Mouse (Mus musculus): ENCODE measurements around the gene Nim1k. TPM values are rescaled to one million over a fixed set of nuclear protein-coding genes. Genes with fewer than 3 reads are reported as not detected.
A peak's percentile ranks its signal among the peaks of the same experiment; 100 is the strongest.
"Not testable (repeated sequence)": the region's sequence is repeated elsewhere in the genome, so short reads cannot be mapped to it uniquely, and the experiment has no call there.

Gene Nim1k
- polyA plus RNA-seq, 1 experiment from 2014 or later, result 0.76 TPM

- no peaks in the 10 kb centered on the region for H3K27me3 ChIP-seq (replicated peaks; ENCODE audit: control insufficient read depth, insufficient read depth, low read length)
- WGBS, result 0% methylated on average over 56 of the region's 59 CpGs
- H3K4me2 ChIP-seq (ENCODE audit: low read length), result peak within 1 kb of the TSS; percentile 62
Measured at GRCm38 (mm10) chr13:119690039-119690728, 65.5 kb downstream of the Nim1k start, which contains the start of gene Hmgcs1. Hmgcs1 (plus strand) TSS chr13:119690379.

GRCm38 (mm10) chr13:119689709-119690038, 66.0 kb downstream of the Nim1k start:
- DNase-seq (ENCODE audit: low spot score), result no peak
- Histone ChIP-seq H3K4me3 (ENCODE audit: low read depth, low read length) (peak overlapping the region; percentile 80), H3K9ac (ENCODE audit: low read length) (peak overlapping the region; percentile 35; the same call in 1 of the 2 replicates), H3K4me1 (replicated peaks; ENCODE audit: control insufficient read depth, insufficient read depth, low read length) (peaks cover 21% of the 10 kb centered on the region), H3K4me2 (ENCODE audit: low read length) (peak overlapping the region; percentile 53), H3K36me3 (ENCODE audit: control insufficient read depth, insufficient read depth, low read length) (0 out of 2 replicates have a peak, but pooled peaks cover 7% of the 10 kb centered on the region), H3K9me3 (ENCODE audit: control insufficient read depth, low read length) (no peaks in the 10 kb centered on the region), H3K27ac (ENCODE audit: low read depth) (peak overlapping the region; percentile 1; the same call in 1 of the 2 replicates), H3K27me3 (replicated peaks; ENCODE audit: control insufficient read depth, insufficient read depth, low read length) (no peaks in the 10 kb centered on the region)
- no peak for ATAC-seq (replicated peaks; ENCODE audit: low FRiP score, low TSS enrichment, low read depth)
- WGBS, result 10% methylated on average over 5 of the region's 5 CpGs

More at GRCm38 (mm10) chr13:119690039-119690728, 65.5 kb downstream of the Nim1k start, which contains the start of gene Hmgcs1:
- no peaks in the 10 kb centered on the region for H3K9me3 ChIP-seq (ENCODE audit: control insufficient read depth, low read length)
- H3K36me3 ChIP-seq (ENCODE audit: control insufficient read depth, insufficient read depth, low read length), result peaks cover 7% of the 10 kb centered on the region; the same call in 1 of the 2 replicates
- H3K4me3 ChIP-seq (ENCODE audit: low read depth, low read length), result peak within 1 kb of the TSS; percentile 80
- DNase-seq (ENCODE audit: low spot score) (peak; percentile 99), ATAC-seq (replicated peaks; ENCODE audit: low FRiP score, low TSS enrichment, low read depth) (peak; percentile 99)
- peak within 1 kb of the TSS; percentile 92 for H3K27ac ChIP-seq (ENCODE audit: low read depth)
- peak within 1 kb of the TSS; percentile 76 for H3K9ac ChIP-seq (ENCODE audit: low read length)
- peaks cover 19% of the 10 kb centered on the region for H3K4me1 ChIP-seq (replicated peaks; ENCODE audit: control insufficient read depth, insufficient read depth, low read length)

DNA sequence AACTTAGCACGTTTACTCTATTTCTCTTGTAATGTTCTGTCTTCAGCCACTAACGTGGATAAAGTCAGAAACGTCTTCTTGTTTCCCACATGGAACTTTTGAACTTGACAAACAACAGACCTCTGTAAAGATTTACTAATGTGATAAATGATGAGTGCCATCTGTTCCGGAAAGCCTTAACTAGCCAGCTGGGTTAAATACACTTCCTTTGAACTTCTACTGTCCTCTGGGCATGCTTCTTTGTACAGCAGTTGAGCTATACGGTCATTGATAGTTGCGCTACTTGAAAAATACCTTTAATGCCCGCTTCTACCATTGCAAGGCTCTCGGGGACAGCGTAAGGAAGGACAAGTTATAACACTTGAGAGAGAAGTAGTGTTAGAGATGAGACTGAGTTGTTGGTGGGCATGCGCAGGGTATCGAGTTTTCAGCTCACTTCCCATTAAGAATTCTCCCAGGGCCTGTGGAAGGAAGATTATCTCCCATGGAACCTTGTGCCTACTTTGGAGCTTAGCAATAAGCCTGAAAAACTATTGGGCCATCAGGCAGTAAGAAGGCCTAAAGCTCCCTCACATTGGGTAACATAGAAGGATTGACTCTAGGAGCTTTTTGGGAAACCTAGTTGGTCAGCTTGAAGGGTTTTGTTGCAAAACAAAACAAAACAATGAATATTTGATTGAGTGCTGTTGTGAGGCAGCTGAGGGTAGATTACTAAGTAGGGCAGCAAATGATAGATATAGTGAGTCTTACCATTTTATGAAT, 71.1 kb downstream of the Nim1k start:
- ATAC-seq (replicated peaks; ENCODE audit: low FRiP score, low TSS enrichment, low read depth) (no peak), DNase-seq (ENCODE audit: low spot score) (no peak)
- Histone ChIP-seq H3K4me1 (replicated peaks; ENCODE audit: control insufficient read depth, insufficient read depth, low read length) (peaks cover 11% of the 10 kb centered on the region; the same call in 1 of the 2 replicates), H3K4me3 (ENCODE audit: low read depth, low read length) (no peak overlapping the region), H3K9ac (ENCODE audit: low read length) (no peak overlapping the region), H3K27ac (ENCODE audit: low read depth) (peak overlapping the region; percentile 22; the same call in 1 of the 2 replicates), H3K36me3 (ENCODE audit: control insufficient read depth, insufficient read depth, low read length) (no peaks in the 10 kb centered on the region), H3K27me3 (replicated peaks; ENCODE audit: control insufficient read depth, insufficient read depth, low read length) (no peaks in the 10 kb centered on the region), H3K4me2 (ENCODE audit: low read length) (no peak overlapping the region), H3K9me3 (ENCODE audit: control insufficient read depth, low read length) (no peaks in the 10 kb centered on the region)
- WGBS, result 47% methylated on average over 11 of the region's 11 CpGs

DNA sequence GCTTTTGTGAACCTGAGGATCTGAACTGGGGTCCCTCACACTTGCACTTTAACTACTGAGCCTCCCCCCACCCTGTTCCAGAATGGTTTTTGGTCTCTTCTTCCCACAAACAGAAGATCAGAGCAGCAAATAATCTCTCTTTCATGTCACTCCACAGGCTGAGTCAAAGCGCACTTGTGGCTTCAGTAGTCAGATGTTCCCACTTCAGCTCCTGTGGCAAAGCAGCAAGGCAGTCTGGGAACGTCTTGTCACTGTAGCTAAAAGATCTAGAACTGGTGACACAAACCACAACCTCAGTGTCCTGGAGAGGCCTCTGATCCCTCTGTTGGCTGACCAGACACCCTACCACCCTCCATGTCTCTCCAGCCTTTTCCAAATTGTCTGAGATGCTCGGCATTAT, 74.5 kb downstream of the Nim1k start:
- Histone ChIP-seq H3K27me3 (replicated peaks; ENCODE audit: control insufficient read depth, insufficient read depth, low read length) (no peaks in the 10 kb centered on the region), H3K4me1 (replicated peaks; ENCODE audit: control insufficient read depth, insufficient read depth, low read length) (peaks cover 11% of the 10 kb centered on the region; the same call in 1 of the 2 replicates), H3K4me3 (ENCODE audit: low read depth, low read length) (no peak overlapping the region), H3K36me3 (ENCODE audit: control insufficient read depth, insufficient read depth, low read length) (no peaks in the 10 kb centered on the region), H3K4me2 (ENCODE audit: low read length) (no peak overlapping the region), H3K27ac (ENCODE audit: low read depth) (no peak overlapping the region), H3K9ac (ENCODE audit: low read length) (no peak overlapping the region), H3K9me3 (ENCODE audit: control insufficient read depth, low read length) (no peaks in the 10 kb centered on the region)
- DNase-seq (ENCODE audit: low spot score), result no peak
- 51% methylated on average over 3 of the region's 3 CpGs for WGBS
- no peak for ATAC-seq (replicated peaks; ENCODE audit: low FRiP score, low TSS enrichment, low read depth)

DNA sequence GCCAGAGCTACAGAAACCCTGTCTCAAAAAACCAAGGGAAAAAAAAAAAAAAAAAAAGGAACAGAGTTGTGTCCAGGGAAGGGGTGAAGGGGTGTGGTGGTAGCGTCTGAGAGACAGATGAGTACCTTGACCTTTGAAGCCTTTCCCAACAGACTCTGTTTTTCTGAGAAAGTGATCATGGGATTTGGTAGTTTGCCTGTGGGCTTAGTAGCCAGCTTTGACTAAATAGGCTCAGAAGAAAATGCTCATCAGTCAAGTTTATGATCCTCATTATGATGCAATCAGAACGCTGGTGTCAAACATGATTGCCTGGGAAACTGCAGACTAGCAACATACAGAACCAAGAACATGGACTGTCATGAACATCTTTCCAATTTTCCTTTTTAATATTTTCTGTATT, 76.0 kb downstream of the Nim1k start:
- Histone ChIP-seq H3K4me2 (ENCODE audit: low read length) (no peak overlapping the region), H3K4me1 (replicated peaks; ENCODE audit: control insufficient read depth, insufficient read depth, low read length) (peaks cover 10% of the 10 kb centered on the region; the same call in 1 of the 2 replicates), H3K27ac (ENCODE audit: low read depth) (no peak overlapping the region), H3K36me3 (ENCODE audit: control insufficient read depth, insufficient read depth, low read length) (no peaks in the 10 kb centered on the region), H3K9me3 (ENCODE audit: control insufficient read depth, low read length) (no peaks in the 10 kb centered on the region), H3K9ac (ENCODE audit: low read length) (no peak overlapping the region), H3K27me3 (replicated peaks; ENCODE audit: control insufficient read depth, insufficient read depth, low read length) (no peaks in the 10 kb centered on the region), H3K4me3 (ENCODE audit: low read depth, low read length) (no peak overlapping the region)
- DNase-seq (ENCODE audit: low spot score) (no peak), ATAC-seq (replicated peaks; ENCODE audit: low FRiP score, low TSS enrichment, low read depth) (no peak)
- WGBS, result 64% methylated on average over 2 of the region's 2 CpGs

DNA sequence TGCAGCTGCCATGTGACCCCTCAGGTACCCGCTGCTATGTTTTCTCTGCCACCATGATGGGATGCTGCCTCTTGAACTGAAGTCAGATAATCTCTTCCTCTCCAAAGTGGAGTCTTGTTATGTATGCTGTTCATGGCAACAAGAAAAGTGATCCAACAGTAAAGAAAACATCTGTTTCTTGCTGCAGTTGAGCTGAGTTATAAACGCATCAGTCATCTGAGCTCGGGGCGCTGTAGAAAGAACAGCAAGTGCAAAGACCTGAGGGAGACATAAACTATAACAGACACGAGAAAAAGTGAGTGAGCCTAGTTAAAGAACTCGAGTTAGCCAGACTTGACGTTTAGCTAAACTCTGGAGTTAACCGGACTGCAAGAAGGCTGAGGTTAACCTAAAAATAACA, 76.9 kb downstream of the Nim1k start:
- no peaks in the 10 kb centered on the region for H3K9me3 ChIP-seq (ENCODE audit: control insufficient read depth, low read length)
- no peak overlapping the region for H3K27ac ChIP-seq (ENCODE audit: low read depth)
- no peak overlapping the region for H3K4me3 ChIP-seq (ENCODE audit: low read depth, low read length)
- no peaks in the 10 kb centered on the region for H3K36me3 ChIP-seq (ENCODE audit: control insufficient read depth, insufficient read depth, low read length)
- DNase-seq (ENCODE audit: low spot score) (no peak), ATAC-seq (replicated peaks; ENCODE audit: low FRiP score, low TSS enrichment, low read depth) (no peak)
- H3K4me2 ChIP-seq (ENCODE audit: low read length), result no peak overlapping the region
- no peak overlapping the region for H3K9ac ChIP-seq (ENCODE audit: low read length)
- H3K4me1 ChIP-seq (replicated peaks; ENCODE audit: control insufficient read depth, insufficient read depth, low read length), result 0 out of 2 replicates have a peak, but pooled peaks cover under 1% of the 10 kb centered on the region
- H3K27me3 ChIP-seq (replicated peaks; ENCODE audit: control insufficient read depth, insufficient read depth, low read length), result no peaks in the 10 kb centered on the region
- 55% methylated on average over 8 of the region's 8 CpGs for WGBS

DNA sequence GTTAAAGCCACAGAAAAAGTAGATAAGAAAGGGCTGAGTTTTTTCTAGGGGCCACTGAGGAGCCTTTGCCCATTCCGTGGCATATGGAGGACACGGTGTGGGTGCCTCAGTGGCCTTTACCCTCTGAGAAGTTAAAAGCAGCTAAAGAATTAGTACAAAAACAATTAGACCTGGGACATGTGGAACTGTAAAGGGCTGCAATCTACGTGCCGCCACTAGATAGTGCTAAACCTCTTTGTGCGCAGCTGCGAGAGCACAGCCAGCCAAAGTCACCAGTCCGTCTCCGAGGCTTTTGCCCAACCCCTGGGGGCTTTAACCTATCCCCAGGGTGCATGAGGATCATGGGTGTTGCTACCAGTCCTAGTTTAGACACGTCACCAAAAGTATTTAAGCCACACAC, 94.3 kb downstream of the Nim1k start:
- not testable (repeated sequence) for H3K9me3 ChIP-seq (ENCODE audit: control insufficient read depth, low read length); ATAC-seq (replicated peaks; ENCODE audit: low FRiP score, low TSS enrichment, low read depth); H3K4me1 ChIP-seq (replicated peaks; ENCODE audit: control insufficient read depth, insufficient read depth, low read length); H3K36me3 ChIP-seq (ENCODE audit: control insufficient read depth, insufficient read depth, low read length); H3K4me3 ChIP-seq (ENCODE audit: low read depth, low read length); H3K4me2 ChIP-seq (ENCODE audit: low read length); DNase-seq (ENCODE audit: low spot score); H3K9ac ChIP-seq (ENCODE audit: low read length); H3K27me3 ChIP-seq (replicated peaks; ENCODE audit: control insufficient read depth, insufficient read depth, low read length); H3K27ac ChIP-seq (ENCODE audit: low read depth)
- WGBS, result 88% methylated on average over 4 of the region's 9 CpGs

Measured in intestine, embryonic 14.5 days (tissue).